Mouse (Mus musculus): Measurements from ENCODE around the gene Sp140. TPM values are rescaled to one million over a fixed set of nuclear protein-coding genes. Genes with fewer than 3 reads are reported as not detected.
"Not testable (repeated sequence)": the region's sequence is repeated elsewhere in the genome, so short reads cannot be mapped to it uniquely, and the experiment has no call there.

The Sp140 gene
- polyA plus RNA-seq, 1 experiment from 2014 or later = 1.1 TPM

GRCm38 (mm10) chr1:85581518-85581917 lies 18.7 kb upstream of the Sp140 start:
- not testable (repeated sequence) for H3K27ac ChIP-seq (replicated peaks); H3K4me2 ChIP-seq (replicated peaks; ENCODE audit: low read depth); H3K9ac ChIP-seq (ENCODE audit: low read length); H3K4me3 ChIP-seq (ENCODE audit: low read depth, low read length); H3K4me1 ChIP-seq (replicated peaks; ENCODE audit: control insufficient read depth, insufficient read depth); H3K9me3 ChIP-seq (ENCODE audit: control insufficient read depth, low read length); H3K27me3 ChIP-seq (ENCODE audit: control insufficient read depth, insufficient read depth, low read length); H3K36me3 ChIP-seq (ENCODE audit: control insufficient read depth, insufficient read depth, low read length); DNase-seq (ENCODE audit: low spot score); ATAC-seq (ENCODE audit: low FRiP score, low TSS enrichment)
- TF ChIP-seq CTCF (IDR thresholded peaks at IDR 0.05; ENCODE audit: low read depth) = peak; percentile 51
- WGBS = 55% methylated on average over 2 of the region's 5 CpGs

DNA sequence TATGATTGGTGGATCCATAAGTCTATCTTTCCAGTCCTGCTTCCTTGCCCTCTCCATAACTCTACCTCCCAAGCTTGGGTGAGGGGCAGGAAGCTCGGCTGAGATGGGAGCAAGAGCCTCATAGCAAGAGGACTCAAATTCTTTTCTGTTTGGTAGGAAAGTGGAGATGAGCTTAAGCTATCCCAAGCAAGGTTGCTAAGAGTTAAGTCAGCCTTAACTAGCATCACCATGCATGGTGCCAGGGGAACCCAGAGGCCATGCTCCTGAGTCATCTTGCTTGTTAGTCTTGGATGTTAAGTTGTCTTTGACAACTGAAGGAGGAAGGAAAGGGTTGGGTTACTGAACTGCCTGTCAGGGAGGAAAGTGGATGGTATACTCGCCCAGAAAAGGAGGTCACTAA lies 11.5 kb upstream of the Sp140 start:
- not testable (repeated sequence) for H3K9me3 ChIP-seq (ENCODE audit: control insufficient read depth, low read length); H3K9ac ChIP-seq (ENCODE audit: low read length); H3K4me2 ChIP-seq (replicated peaks; ENCODE audit: low read depth); ATAC-seq (ENCODE audit: low FRiP score, low TSS enrichment); H3K36me3 ChIP-seq (ENCODE audit: control insufficient read depth, insufficient read depth, low read length); H3K27ac ChIP-seq (replicated peaks); H3K4me3 ChIP-seq (ENCODE audit: low read depth, low read length); H3K4me1 ChIP-seq (replicated peaks; ENCODE audit: control insufficient read depth, insufficient read depth); H3K27me3 ChIP-seq (ENCODE audit: control insufficient read depth, insufficient read depth, low read length); DNase-seq (ENCODE audit: low spot score)
- 71% methylated on average over 1 of the region's 2 CpGs for WGBS

- WGBS = 79% methylated on average over 8 of the region's 8 CpGs
- ATAC-seq (ENCODE audit: low FRiP score, low TSS enrichment) = not testable (repeated sequence)
Measured at GRCm38 (mm10) chr1:85592526-85592925, 7.7 kb upstream of the Sp140 start.

DNA sequence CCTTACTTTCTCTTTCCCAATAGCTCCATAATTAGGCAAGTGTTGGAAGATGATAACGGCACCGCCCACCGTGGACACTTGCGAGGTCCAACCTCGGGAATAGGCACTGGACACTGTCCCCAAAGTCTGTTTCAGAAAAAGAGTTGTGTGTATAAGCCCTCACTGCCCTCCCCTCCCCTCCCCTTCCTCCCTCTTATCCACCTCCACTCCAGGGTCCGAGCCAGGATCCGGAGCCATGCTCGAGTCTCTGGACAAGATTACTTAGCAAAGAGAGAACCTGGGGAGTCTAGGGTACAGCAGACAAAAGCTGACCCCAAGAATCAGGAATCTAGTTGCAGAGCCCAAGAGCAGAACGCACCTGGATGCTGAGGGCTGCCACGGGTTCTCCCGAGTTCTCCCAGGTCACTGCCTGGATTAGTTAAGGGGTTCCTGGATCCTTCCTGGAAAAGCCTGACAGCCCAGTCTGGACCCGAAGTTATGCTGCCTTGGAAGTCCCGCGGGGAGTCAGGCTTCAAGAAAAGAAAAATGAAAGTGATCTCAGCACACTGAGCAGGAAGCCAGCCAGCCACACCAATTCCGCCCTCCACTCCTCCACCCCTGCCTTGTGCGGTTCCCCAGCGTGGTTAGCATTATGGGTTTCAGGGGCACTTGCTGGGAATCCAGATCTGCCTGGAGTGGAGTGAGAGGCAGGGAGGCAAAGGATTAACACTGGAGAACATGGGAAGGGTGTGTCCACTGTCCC lies 1.7 kb upstream of the Sp140 start, which contains the start of gene Sp110:
TSS of gene Sp110 (minus strand) at position 547 of the 742 bp plus-strand sequence.
- not testable (repeated sequence) for DNase-seq (ENCODE audit: low spot score); H3K9ac ChIP-seq (ENCODE audit: low read length); H3K4me1 ChIP-seq (replicated peaks; ENCODE audit: control insufficient read depth, insufficient read depth); H3K4me3 ChIP-seq (ENCODE audit: low read depth, low read length); H3K27ac ChIP-seq (replicated peaks); ATAC-seq (ENCODE audit: low FRiP score, low TSS enrichment); H3K27me3 ChIP-seq (ENCODE audit: control insufficient read depth, insufficient read depth, low read length); H3K4me2 ChIP-seq (replicated peaks; ENCODE audit: low read depth); H3K36me3 ChIP-seq (ENCODE audit: control insufficient read depth, insufficient read depth, low read length); H3K9me3 ChIP-seq (ENCODE audit: control insufficient read depth, low read length)
- WGBS = 70% methylated on average over 16 of the region's 17 CpGs

More at GRCm38 (mm10) chr1:85592526-85592925, 7.7 kb upstream of the Sp140 start:
- H3K36me3 ChIP-seq (ENCODE audit: control insufficient read depth, insufficient read depth, low read length); H3K9me3 ChIP-seq (ENCODE audit: control insufficient read depth, low read length); H3K9ac ChIP-seq (ENCODE audit: low read length); H3K27ac ChIP-seq (replicated peaks); H3K27me3 ChIP-seq (ENCODE audit: control insufficient read depth, insufficient read depth, low read length); H3K4me2 ChIP-seq (replicated peaks; ENCODE audit: low read depth); H3K4me3 ChIP-seq (ENCODE audit: low read depth, low read length); H3K4me1 ChIP-seq (replicated peaks; ENCODE audit: control insufficient read depth, insufficient read depth); DNase-seq (ENCODE audit: low spot score): not testable (repeated sequence)

DNA sequence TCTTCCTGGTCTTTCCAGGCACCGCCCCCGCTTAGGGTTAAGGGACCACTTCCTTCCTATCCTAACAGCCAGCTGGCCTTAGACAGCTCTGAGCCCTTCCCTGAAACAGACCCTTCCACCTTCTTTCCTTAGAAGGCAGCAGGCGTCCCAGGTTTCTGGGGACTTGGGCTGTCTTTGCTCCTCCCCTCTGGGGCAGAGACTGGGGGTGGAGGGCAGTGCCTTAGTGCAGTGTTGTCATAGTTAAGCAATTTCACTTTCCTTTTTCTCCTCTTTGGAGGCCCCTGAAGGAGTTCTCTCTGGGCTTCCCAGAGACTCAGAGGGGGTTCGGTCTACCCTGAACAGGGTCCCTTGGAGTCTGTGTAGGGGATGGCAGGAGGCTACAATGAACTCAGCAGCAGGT lies 616 bp downstream of the Sp140 start:
- H3K9ac ChIP-seq (ENCODE audit: low read length); H3K27me3 ChIP-seq (ENCODE audit: control insufficient read depth, insufficient read depth, low read length); H3K36me3 ChIP-seq (ENCODE audit: control insufficient read depth, insufficient read depth, low read length); H3K4me3 ChIP-seq (ENCODE audit: low read depth, low read length); H3K4me1 ChIP-seq (replicated peaks; ENCODE audit: control insufficient read depth, insufficient read depth); H3K27ac ChIP-seq (replicated peaks); ATAC-seq (ENCODE audit: low FRiP score, low TSS enrichment); DNase-seq (ENCODE audit: low spot score); H3K4me2 ChIP-seq (replicated peaks; ENCODE audit: low read depth); H3K9me3 ChIP-seq (ENCODE audit: control insufficient read depth, low read length): not testable (repeated sequence)
- 56% methylated on average over 4 of the region's 4 CpGs for WGBS

DNA sequence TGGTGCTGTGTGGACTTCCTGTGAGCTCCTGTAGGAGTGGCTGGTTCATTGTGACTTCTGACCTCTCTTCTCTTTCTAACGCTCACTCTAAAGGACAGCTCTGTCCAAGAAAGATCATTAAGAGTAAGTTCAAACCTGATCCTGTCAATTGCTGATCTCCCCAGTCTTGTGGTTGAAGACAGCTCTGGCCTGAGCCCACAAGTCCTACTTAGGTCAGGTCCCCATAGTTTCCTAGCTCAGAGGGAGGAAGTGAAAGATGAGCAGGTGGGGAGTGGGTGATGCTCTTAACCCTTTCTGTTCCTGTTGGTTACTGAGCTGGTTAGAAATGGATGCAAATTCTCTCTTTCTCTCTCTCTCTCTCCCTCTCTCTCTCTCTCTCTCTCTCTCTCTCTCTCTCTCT lies 4.2 kb downstream of the Sp140 start:
- not testable (repeated sequence) for H3K9me3 ChIP-seq (ENCODE audit: control insufficient read depth, low read length); H3K4me2 ChIP-seq (replicated peaks; ENCODE audit: low read depth); DNase-seq (ENCODE audit: low spot score); H3K27me3 ChIP-seq (ENCODE audit: control insufficient read depth, insufficient read depth, low read length); H3K27ac ChIP-seq (replicated peaks); H3K4me3 ChIP-seq (ENCODE audit: low read depth, low read length); H3K9ac ChIP-seq (ENCODE audit: low read length); H3K36me3 ChIP-seq (ENCODE audit: control insufficient read depth, insufficient read depth, low read length); H3K4me1 ChIP-seq (replicated peaks; ENCODE audit: control insufficient read depth, insufficient read depth); ATAC-seq (ENCODE audit: low FRiP score, low TSS enrichment)
- WGBS = no CpG with 5 or more reads among the region's 1 CpGs

- H3K9ac ChIP-seq (ENCODE audit: low read length); ATAC-seq (ENCODE audit: low FRiP score, low TSS enrichment); H3K27ac ChIP-seq (replicated peaks); H3K4me1 ChIP-seq (replicated peaks; ENCODE audit: control insufficient read depth, insufficient read depth); DNase-seq (ENCODE audit: low spot score); H3K9me3 ChIP-seq (ENCODE audit: control insufficient read depth, low read length); H3K27me3 ChIP-seq (ENCODE audit: control insufficient read depth, insufficient read depth, low read length); H3K4me2 ChIP-seq (replicated peaks; ENCODE audit: low read depth); H3K4me3 ChIP-seq (ENCODE audit: low read depth, low read length); H3K36me3 ChIP-seq (ENCODE audit: control insufficient read depth, insufficient read depth, low read length): not testable (repeated sequence)
- WGBS = 80% methylated on average over 3 of the region's 4 CpGs
Measured at GRCm38 (mm10) chr1:85608361-85608760, 8.2 kb downstream of the Sp140 start.

- not testable (repeated sequence) for H3K9me3 ChIP-seq (ENCODE audit: control insufficient read depth, low read length); H3K9ac ChIP-seq (ENCODE audit: low read length); H3K27me3 ChIP-seq (ENCODE audit: control insufficient read depth, insufficient read depth, low read length); H3K4me1 ChIP-seq (replicated peaks; ENCODE audit: control insufficient read depth, insufficient read depth); H3K4me2 ChIP-seq (replicated peaks; ENCODE audit: low read depth); DNase-seq (ENCODE audit: low spot score); H3K4me3 ChIP-seq (ENCODE audit: low read depth, low read length); H3K27ac ChIP-seq (replicated peaks); H3K36me3 ChIP-seq (ENCODE audit: control insufficient read depth, insufficient read depth, low read length); ATAC-seq (ENCODE audit: low FRiP score, low TSS enrichment)
- WGBS = no CpG with 5 or more reads among the region's 4 CpGs
Measured at GRCm38 (mm10) chr1:85610581-85610980, 10.4 kb downstream of the Sp140 start.

DNA sequence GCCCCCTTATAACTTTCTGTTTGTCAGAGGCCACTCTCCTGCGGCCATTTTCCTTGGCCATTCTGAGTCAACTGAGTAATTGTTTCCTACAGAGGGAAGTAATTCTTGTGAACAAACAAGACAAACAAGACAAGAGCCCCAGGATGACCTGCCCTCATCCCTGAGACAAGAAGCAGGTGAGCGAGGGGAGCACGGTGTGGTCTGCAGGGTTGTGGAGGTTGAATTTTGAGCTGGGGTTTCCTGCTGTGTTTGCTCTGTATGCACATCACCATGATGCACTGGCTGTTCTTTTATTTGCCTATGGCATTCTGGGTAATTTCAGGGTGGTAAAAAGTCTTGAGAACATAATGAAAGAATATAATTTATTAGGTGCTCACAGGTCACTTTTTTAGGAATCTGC lies 14.9 kb downstream of the Sp140 start:
- not testable (repeated sequence) for H3K9me3 ChIP-seq (ENCODE audit: control insufficient read depth, low read length); ATAC-seq (ENCODE audit: low FRiP score, low TSS enrichment); H3K4me2 ChIP-seq (replicated peaks; ENCODE audit: low read depth); H3K4me3 ChIP-seq (ENCODE audit: low read depth, low read length); H3K27me3 ChIP-seq (ENCODE audit: control insufficient read depth, insufficient read depth, low read length); H3K27ac ChIP-seq (replicated peaks); H3K36me3 ChIP-seq (ENCODE audit: control insufficient read depth, insufficient read depth, low read length); H3K4me1 ChIP-seq (replicated peaks; ENCODE audit: control insufficient read depth, insufficient read depth); DNase-seq (ENCODE audit: low spot score); H3K9ac ChIP-seq (ENCODE audit: low read length)
- 85% methylated on average over 3 of the region's 3 CpGs for WGBS
